Mouse (Mus musculus): Measurements from ENCODE around the gene Psg20.
"Not testable (repeated sequence)": the region's sequence is repeated elsewhere in the genome, so short reads cannot be mapped to it uniquely, and the experiment has no call there.

Gene Psg20

GRCm38 (mm10) chr7:18686085-18686484 lies at the start of gene Psg20:
Psg20 (minus strand) TSS chr7:18686185.
- in situ Hi-C loops (cut with MboI, MseI), result loop anchor here in 1 of 2 experiments (10.0 kb wide), 1 partner anchor 711 kb away; the partner anchor contains the start of gene Ceacam11

GRCm38 (mm10) chr7:18734451-18734850 lies 48.5 kb upstream of the Psg20 start:
- in situ Hi-C loops (cut with MboI, MseI), result no loop called here

- in situ Hi-C loops (cut with MboI, MseI), result no loop called here
Observed at GRCm38 (mm10) chr7:18733111-18733510, 47.1 kb upstream of the Psg20 start.

- in situ Hi-C loops (cut with MboI, MseI), result no loop called here
Observed at GRCm38 (mm10) chr7:18728391-18728790, 42.4 kb upstream of the Psg20 start.

- in situ Hi-C loops (cut with MboI, MseI), result not testable (repeated sequence)
Observed at GRCm38 (mm10) chr7:18725931-18726330, 39.9 kb upstream of the Psg20 start.

GRCm38 (mm10) chr7:18724001-18724400 lies 38.0 kb upstream of the Psg20 start:
- in situ Hi-C loops (cut with MboI, MseI), result loop anchor here in 1 of 2 experiments (5.0 kb wide), 1 partner anchor 78 kb away; no protein-coding TSS in a partner anchor

DNA sequence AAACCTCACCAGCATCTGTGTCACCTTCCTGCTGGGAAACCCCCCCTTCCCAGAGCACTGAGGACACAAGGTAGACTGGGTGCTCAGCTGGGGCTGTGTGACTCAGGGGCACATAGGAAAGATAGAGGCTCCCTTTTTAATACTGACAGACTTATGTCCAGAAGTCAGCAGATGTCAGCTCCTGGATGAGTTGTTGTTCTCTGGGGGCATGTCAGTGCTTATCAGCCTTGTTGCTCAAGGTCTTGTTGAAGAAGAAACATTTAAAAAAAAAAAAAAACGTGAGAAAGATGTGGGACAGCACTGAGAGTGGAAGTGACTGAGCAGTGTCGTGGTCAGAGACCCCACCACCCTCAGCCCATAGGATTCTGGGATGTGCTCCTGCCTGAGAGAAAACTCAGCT lies 31.8 kb upstream of the Psg20 start, which contains the start of gene Psg22:
Gene Psg22 (plus strand): TSS at position 301 of the 400 bp plus-strand sequence.
- in situ Hi-C loops (cut with MboI, MseI), result no loop called here

DNA sequence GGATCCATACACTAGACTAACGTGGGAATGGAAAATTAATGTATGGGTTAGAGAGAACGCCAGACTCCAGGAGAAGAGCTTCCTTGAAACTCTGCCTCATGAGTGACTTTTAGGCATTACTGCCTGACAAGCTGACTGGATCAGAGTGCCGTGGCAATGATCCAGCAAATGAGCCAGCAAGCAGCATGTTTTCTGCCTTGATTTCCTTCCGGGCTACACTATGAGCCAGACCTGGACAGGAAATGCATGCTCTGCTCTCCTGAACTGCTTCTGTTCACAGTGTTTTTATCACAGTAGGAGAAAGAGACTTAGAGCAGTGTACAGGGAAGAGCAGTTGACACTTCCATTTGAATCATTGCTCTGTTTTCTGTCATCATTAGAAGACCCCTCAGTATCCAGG lies 29.6 kb upstream of the Psg20 start:
- in situ Hi-C loops (cut with MboI, MseI), result no loop called here

DNA sequence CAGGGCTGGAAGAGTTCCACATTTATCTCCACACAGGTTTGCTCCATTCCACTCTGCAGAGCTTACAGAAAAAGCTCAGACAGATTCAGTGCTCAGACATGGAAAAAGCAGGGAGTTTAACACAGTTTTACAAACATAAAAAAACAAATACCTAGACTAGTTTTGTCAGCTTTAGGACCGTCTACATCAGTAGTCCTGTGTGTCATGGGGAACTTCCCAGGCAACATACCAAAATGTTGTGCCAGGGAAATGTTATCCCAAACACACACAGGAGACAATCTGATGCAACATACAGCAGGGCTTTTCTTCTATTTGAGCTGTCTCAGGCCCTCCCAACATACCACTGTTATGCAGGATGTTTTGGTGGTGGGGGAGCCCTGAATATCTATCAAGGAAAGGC lies 24.9 kb upstream of the Psg20 start:
- in situ Hi-C loops (cut with MboI, MseI), result no loop called here

DNA sequence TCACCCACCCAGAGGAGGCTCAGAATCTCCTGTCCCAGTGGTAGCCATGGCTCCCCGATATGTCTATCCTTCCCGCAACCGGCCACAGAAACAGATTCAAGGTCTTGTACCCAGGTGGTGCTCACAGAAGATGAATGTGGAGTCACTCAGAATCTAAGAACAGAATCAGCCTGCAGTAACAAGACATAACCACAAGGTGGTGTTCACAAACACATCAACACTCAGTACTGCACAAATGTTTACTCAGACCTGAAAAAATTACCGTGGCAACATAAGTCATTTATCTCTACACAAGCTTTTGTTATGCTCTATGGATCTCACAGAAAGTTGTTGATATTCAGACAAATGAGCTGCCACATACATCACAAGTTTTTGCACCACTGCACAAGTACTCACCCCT lies 24.3 kb upstream of the Psg20 start:
- in situ Hi-C loops (cut with MboI, MseI), result not testable (repeated sequence)

DNA sequence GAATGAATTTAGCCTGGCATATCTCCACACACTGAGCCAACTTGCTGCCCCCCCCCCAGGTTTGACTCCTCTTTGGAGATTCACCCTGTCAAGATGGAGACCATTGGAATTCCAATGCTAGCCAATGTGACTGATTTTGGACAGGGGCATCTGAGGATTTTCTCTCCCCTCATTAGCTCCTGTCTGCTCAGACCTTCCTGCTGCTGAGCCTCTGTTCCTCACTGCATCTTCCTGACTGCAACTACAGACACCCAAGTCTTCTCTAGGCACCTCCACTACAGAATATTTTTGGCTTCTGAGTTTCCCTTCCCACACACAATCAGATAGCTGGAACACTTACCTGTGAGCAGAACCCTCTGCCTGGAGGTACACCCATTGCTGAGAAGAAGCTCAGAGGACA lies 399 bp downstream of the Psg20 start:
- in situ Hi-C loops (cut with MboI, MseI), result loop anchor here in 1 of 2 experiments (10.0 kb wide), 1 partner anchor 711 kb away; the partner anchor contains the start of gene Ceacam11

GRCm38 (mm10) chr7:18679772-18680171 lies 6.2 kb downstream of the Psg20 start:
- in situ Hi-C loops (cut with MboI, MseI), result loop anchor here in 1 of 2 experiments (10.0 kb wide), 1 partner anchor 705 kb away; the partner anchor contains the start of gene Ceacam11

GRCm38 (mm10) chr7:18656625-18657024 lies 29.4 kb downstream of the Psg20 start, which contains the start of gene Psg21:
Psg21 (minus strand) TSS chr7:18656725.
- in situ Hi-C loops (cut with MboI, MseI), result not testable (repeated sequence)

GRCm38 (mm10) chr7:18626921-18627320 lies 59.1 kb downstream of the Psg20 start:
- in situ Hi-C loops (cut with MboI, MseI), result not testable (repeated sequence)

All from T-helper 17 cell (primary cell).